Mouse (Mus musculus) spleen, adult 12 weeks (tissue): ENCODE data around the gene Lrrc38.

ENCODE experiments used
- DNase-seq: peaks from one replicate; pipeline ENCODE4 v3.0.0; 2022; ENCODE audit warnings: low spot score

Gene Lrrc38

DNA sequence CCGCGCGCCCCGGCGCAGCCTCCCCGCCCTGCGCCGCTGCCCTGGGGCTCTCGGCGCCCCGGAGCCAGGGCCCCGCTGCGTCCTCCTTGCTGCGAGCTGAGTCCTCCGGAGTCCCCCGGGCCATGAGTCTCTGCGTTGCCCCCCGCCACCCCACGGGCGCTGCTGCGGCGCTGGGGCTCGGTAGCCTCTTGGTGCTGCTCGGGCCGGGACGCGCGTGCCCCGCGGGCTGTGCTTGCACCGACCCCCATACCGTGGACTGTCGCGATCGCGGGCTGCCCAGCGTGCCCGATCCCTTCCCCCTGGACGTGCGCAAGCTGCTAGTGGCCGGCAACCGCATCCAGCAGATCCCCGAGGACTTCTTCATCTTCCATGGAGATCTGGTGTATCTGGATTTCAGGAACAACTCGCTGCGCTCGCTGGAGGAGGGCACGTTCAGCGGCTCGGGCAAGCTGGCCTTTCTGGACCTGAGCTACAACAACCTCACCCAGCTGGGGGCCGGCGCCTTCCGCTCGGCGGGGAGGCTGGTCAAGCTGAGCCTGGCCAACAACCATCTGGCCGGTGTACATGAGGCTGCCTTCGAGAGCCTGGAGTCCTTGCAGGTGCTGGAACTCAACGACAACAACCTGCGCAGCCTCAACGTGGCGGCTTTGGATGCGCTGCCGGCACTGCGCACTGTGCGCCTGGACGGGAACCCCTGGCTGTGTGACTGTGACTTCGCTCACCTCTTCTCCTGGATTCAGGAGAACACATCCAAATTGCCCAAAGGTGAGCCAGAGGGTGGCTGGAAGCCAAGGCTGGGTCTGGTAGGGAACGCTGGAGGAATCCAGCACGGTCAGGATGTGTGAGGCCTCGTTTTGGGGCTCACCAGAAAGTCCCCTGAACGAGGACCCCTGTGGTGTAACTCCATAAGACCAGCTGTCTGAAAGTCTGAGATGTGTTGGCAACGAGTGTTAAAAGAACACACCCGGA is 774 bp downstream of the Lrrc38 start:
- DNase-seq = no peak

DNA sequence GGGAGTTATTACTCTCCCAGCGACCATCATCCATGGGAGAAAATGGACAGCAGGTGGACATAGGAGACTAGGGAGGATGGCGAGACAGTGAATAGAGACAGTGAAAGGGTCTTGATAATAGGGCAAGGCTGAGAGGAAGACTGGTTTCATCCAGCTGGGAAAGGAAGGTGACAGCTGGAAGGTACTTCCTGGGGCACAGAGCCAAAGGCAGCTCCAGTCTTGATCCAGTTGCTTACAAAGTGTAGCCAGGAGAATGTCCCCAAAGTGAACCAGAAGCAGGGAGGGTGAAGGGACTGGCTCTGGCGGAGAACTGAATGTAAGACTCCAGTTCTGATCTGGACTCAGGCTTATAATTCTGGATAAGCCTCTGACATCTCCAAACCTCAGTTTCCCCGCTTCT is 2.7 kb downstream of the Lrrc38 start:
- DNase-seq = no peak

- DNase-seq = no peak
Measured at GRCm38 (mm10) chr4:143361520-143361919, 12.0 kb downstream of the Lrrc38 start.

- no peak for DNase-seq
Measured at GRCm38 (mm10) chr4:143366415-143367041, 17.0 kb downstream of the Lrrc38 start.

DNA sequence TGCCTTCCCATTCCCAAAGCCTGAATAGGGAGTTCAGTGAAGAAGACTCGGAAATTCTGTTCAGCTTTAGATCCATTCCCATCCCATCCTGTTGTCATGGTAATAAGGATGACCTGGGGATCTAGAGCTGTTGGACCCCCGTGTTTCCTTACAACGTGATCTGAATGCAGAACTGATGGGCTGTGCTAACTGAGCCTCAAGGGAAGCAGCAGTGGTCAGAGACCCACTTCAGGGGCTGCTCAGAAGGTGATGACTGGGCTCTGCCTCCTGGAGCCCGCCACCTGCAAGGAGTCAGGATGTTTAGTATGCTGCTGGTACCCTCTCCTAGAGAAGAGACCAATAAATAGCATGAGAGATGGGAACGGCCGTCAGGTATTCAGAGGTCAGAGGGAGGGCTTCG is 29.9 kb downstream of the Lrrc38 start:
- no peak for DNase-seq

- DNase-seq = no peak
Measured at GRCm38 (mm10) chr4:143379931-143380715, 30.6 kb downstream of the Lrrc38 start.

DNA sequence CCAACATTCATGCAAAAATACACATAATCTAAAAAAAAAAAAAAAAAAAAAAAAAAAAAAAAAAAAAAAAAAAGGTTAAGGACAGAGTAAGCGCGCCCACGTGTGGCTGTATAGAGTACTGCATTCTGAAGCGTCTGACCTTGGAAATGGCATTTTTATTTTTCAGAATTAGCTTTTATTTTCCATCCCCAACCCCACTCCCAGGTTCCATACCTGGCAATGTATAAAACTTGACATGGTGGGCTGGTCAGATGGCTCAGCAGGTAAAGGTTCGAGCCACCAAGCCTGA is 31.1 kb downstream of the Lrrc38 start:
- DNase-seq = no peak

- DNase-seq = no peak
Measured at GRCm38 (mm10) chr4:143382163-143382562, 32.6 kb downstream of the Lrrc38 start.

- no peak for DNase-seq
Measured at GRCm38 (mm10) chr4:143383646-143384045, 34.1 kb downstream of the Lrrc38 start.

GRCm38 (mm10) chr4:143388955-143389702 is 39.6 kb downstream of the Lrrc38 start:
- no peak for DNase-seq

DNA sequence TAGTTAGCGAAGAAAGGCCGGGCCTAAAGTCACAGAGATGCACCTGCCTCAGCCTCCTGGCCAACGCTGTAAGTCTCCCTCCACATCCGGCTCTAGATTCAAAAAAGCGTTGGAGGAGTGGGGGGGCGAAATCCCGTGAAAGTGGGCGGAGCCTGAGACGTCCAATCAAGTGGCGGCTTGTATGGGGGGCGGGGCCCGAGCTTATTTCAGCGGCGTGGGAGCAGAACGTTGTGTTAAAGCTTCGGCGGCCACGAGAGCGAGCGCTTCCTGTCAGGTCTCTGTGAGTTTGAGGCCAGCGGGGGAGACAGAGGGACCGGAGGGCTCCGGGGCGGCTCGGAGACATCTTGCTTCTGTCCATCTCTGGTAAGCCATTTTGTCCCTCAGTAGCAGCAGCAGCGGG is 44.6 kb downstream of the Lrrc38 start, which contains the start of gene Pramel1:
Gene Pramel1 (plus strand): TSS at position 248 of the 400 bp plus-strand sequence.
- no peak for DNase-seq

DNA sequence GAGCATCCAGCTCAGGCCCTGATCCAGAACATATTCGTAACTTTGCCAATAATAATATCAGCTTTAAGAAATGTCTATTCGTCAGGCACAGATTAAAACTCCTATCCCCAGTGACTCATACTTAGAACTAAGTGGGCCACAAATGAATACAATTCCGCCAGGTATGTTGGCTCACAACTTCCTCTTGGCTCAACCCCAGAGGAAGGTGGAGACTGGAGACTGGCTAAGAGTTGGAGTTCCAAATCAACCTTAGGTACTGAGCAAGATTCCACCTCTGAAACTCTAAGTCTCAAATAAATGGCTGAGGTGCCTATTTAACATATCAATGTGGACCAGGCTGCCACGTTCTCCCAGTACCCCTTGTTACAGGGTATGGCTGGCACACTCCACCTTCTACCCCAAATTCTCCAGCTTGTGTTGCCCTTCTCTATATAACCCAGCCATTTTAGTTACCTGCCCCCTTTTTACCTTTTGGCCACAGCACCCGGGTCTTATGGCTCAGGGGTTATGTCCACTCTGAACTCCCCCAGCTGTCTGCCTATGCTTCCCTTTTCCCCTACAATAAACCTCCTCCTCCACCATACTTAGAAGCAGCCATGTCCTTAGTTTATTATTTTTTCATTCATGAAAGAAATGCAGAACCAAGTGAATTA is 62.1 kb downstream of the Lrrc38 start:
- DNase-seq = no peak

DNA sequence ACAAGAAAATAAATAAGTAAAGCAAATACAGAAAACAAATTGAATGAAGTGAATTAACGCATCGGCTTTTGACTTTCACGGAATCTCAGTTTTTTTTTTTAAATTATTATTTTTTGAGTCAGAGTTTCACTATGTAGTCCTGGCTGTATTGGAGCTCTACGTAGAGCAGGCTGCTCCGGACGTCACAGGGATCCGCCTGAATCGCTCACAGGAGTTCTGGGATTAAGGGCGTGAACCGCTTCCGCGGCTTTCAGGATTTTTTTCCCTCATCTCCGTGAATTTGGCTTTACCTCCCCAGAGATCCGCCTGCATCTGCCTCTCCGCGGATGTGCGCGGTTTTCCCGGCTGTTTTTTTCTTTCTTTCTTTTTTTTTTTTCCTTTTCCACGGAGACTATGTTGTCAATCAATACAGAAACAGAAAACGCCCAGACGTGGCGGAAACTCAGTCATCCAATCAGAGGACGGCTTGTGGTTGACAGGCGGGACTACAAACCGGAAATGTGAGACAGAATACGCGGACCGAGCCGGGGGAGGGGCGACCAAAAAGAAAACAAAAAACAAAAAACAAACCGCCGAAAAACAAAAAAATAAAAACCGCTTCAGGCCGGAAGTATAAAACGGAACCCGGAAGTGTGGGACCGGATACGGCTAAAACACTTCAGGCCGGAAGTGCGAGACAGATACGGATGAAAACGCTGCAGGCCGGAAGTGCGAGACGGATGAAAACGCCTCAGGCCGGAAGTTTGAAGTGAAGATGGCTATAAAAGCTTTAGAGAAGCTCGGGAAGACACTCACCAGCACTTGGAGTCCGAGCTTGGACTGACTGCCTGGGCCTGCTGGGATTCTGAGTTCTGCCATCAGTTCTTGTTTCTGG is 62.9 kb downstream of the Lrrc38 start, which contains the start of gene Pramef8:
Gene Pramef8 (plus strand): TSS at position 208 of the 874 bp plus-strand sequence.
- peak; percentile 82 for DNase-seq

DNA sequence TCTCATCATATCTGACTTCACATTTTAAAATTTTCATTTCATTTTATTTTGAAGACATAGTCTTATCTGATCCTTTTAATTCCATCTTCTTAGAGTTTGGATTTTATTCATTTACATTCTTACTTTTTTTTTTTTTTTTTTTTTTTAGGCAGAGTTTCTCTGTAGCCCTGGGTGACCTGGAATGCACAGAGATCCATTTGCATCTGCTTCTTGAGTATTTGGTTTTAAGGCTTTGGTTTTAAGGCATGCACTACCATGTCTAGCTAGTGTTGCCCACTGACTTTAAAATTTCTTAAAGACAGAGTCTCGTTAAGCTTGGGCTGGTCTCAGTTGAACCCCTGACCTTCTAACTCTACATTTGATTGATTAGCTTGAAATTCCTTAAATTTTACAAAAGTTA is 64.1 kb downstream of the Lrrc38 start:
- no peak for DNase-seq

DNA sequence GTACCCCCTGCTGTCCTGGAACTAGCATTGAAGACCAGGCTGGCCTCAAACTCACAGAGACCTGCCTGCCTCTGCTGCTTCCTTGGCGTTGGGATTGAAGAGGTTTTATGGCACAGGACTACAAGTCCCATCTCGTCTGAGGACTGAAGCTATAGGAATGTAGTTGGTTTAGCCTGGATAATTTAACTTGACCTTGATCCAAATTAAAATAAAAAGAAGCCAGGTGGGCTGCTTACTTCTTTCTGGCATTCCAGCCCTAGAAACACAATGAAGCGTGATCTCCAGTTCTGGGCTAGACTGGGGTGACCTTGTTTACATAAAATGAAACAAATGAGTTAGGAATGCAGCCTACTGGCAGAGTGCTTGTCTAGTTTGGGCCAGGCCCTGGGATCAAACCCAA is 64.6 kb downstream of the Lrrc38 start:
- DNase-seq = no peak
